ENCODE assay signal across 8 mouse cellular contexts in the genomic region with DNA sequence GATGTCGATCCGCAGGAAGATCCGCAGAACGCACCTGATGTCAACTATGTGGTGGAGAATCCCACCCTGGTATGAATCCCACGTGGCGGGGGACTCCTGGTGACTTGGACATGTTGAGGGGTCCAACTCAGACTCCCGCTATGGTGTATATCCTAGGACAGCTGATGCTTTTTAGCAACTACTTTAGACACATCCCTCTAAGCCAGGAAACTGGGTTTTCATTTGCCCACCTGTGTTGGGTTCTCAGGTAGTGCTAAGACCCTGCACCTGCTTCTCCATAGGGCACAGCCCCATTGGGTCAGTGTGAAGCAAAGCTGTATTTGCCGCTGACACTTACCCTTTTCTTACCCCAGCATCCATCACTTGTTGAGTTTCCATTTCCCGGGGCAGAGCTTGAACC. TPM values are rescaled to one million over a fixed set of nuclear protein-coding genes. Genes with fewer than 3 reads are reported as not detected.
DNase-seq lines count a peak whose midpoint lies in the region; ATAC-seq and TF ChIP-seq lines count a peak whose summit lies in the region.

No protein-coding gene starts in this region.

- DNase-seq in lung, postnatal 0 days (ENCODE audit: low spot score), result no peak
- DNase-seq in lung, postnatal 4 days, result no peak
- no peak for DNase-seq in forebrain, embryonic 11.5 days (ENCODE audit: low spot score)
- DNase-seq in limb, embryonic 10.5 days (ENCODE audit: low spot score), result no peak
- DNase-seq in layer of hippocampus, postnatal 36 days, result no peak
- DNase-seq in Muller cell, postnatal 12 days (ENCODE audit: inconsistent ontology term), result no peak

- WGBS in lung, postnatal 0 days, result 29% methylated on average over 9 of the region's 9 CpGs
- 40% methylated on average over 9 of the region's 9 CpGs for WGBS in forebrain, embryonic 11.5 days
- 35% methylated on average over 9 of the region's 9 CpGs for WGBS in limb, embryonic 10.5 days
- 35% methylated on average over 9 of the region's 9 CpGs for WGBS in neural tube, embryonic 15.5 days

- peak overlapping the region; percentile 84 for H3K9ac ChIP-seq in lung, postnatal 0 days (replicated peaks; ENCODE audit: low read depth)
- peak overlapping the region; percentile 91 for H3K9ac ChIP-seq in forebrain, embryonic 11.5 days (ENCODE audit: low read length)
- H3K9ac ChIP-seq in neural tube, embryonic 15.5 days (replicated peaks), result peak overlapping the region; percentile 98

- no peaks in the 10 kb centered on the region for H3K9me3 ChIP-seq in lung, postnatal 0 days (ENCODE audit: low read length)
- no peaks in the 10 kb centered on the region for H3K9me3 ChIP-seq in forebrain, embryonic 11.5 days (ENCODE audit: control insufficient read depth, low read length)
- H3K9me3 ChIP-seq in limb, embryonic 10.5 days (replicated peaks), result no peaks in the 10 kb centered on the region
- H3K9me3 ChIP-seq in neural tube, embryonic 15.5 days (replicated peaks), result no peaks in the 10 kb centered on the region

- peak overlapping the region; percentile 82; the same call in 1 of the 2 replicates for H3K27ac ChIP-seq in lung, postnatal 0 days (ENCODE audit: low read length)
- no peak overlapping the region for H3K27ac ChIP-seq in forebrain, embryonic 11.5 days (ENCODE audit: low read depth, low read length)
- peak overlapping the region; percentile 90; the same call in 1 of the 2 replicates for H3K27ac ChIP-seq in limb, embryonic 10.5 days
- peak overlapping the region; percentile 87; the same call in 1 of the 2 replicates for H3K27ac ChIP-seq in neural tube, embryonic 15.5 days (replicated peaks)

- H3K4me2 ChIP-seq in lung, postnatal 0 days (replicated peaks; ENCODE audit: low read depth, low read length), result peak overlapping the region; percentile 99
- peak overlapping the region; percentile 99 for H3K4me2 ChIP-seq in forebrain, embryonic 11.5 days (ENCODE audit: low read depth, low read length, severe bottlenecking)
- H3K4me2 ChIP-seq in neural tube, embryonic 15.5 days, result peak overlapping the region; percentile 98

- peak overlapping the region; percentile 80 for H3K4me3 ChIP-seq in lung, postnatal 0 days (ENCODE audit: low read depth, low read length)
- peak overlapping the region; percentile 99 for H3K4me3 ChIP-seq in forebrain, embryonic 11.5 days (ENCODE audit: low read depth, low read length)
- peak overlapping the region; percentile 98 for H3K4me3 ChIP-seq in limb, embryonic 10.5 days
- peak overlapping the region; percentile 97 for H3K4me3 ChIP-seq in neural tube, embryonic 15.5 days (replicated peaks)

- no peak for TF ChIP-seq CTCF in lung, postnatal 0 days (IDR thresholded peaks at IDR 0.05)

- TF ChIP-seq EP300 in lung, postnatal 0 days (IDR thresholded peaks at IDR 0.05), result no peak

- peaks cover 13% of the 10 kb centered on the region; the same call in 1 of the 2 replicates for H3K4me1 ChIP-seq in lung, postnatal 0 days (ENCODE audit: insufficient read depth, low read depth, low read length)
- peaks cover 6% of the 10 kb centered on the region for H3K4me1 ChIP-seq in forebrain, embryonic 11.5 days (replicated peaks; ENCODE audit: control insufficient read depth, insufficient read depth, low read length)
- H3K4me1 ChIP-seq in limb, embryonic 10.5 days, result peaks cover 26% of the 10 kb centered on the region
- H3K4me1 ChIP-seq in neural tube, embryonic 15.5 days, result peaks cover 29% of the 10 kb centered on the region

- ATAC-seq in lung, postnatal 0 days, result no peak
- no peak for ATAC-seq in forebrain, embryonic 11.5 days (replicated peaks; ENCODE audit: low FRiP score)
- no peak for ATAC-seq in neural tube, embryonic 15.5 days (ENCODE audit: low FRiP score)
- no peak for ATAC-seq in activated CD4-positive, CD25-positive, alpha-beta regulatory T cell, adult 4 months

- peaks cover 17% of the 10 kb centered on the region; the same call in 1 of the 2 replicates for H3K36me3 ChIP-seq in lung, postnatal 0 days (ENCODE audit: insufficient read depth, low read length)
- peaks cover 17% of the 10 kb centered on the region for H3K36me3 ChIP-seq in forebrain, embryonic 11.5 days (ENCODE audit: control insufficient read depth, insufficient read depth, low read length)
- peaks cover 67% of the 10 kb centered on the region for H3K36me3 ChIP-seq in limb, embryonic 10.5 days
- H3K36me3 ChIP-seq in neural tube, embryonic 15.5 days, result peaks cover 57% of the 10 kb centered on the region

- no peaks in the 10 kb centered on the region for H3K27me3 ChIP-seq in lung, postnatal 0 days (replicated peaks; ENCODE audit: insufficient read depth, low read length)
- no peaks in the 10 kb centered on the region; the same call in 1 of the 2 replicates for H3K27me3 ChIP-seq in forebrain, embryonic 11.5 days (ENCODE audit: control insufficient read depth, insufficient read depth, low read length)
- peaks cover 21% of the 10 kb centered on the region for H3K27me3 ChIP-seq in limb, embryonic 10.5 days (ENCODE audit: low read depth, poor library complexity, severe bottlenecking)
- no peaks in the 10 kb centered on the region for H3K27me3 ChIP-seq in neural tube, embryonic 15.5 days (replicated peaks)

RNA-seq across cellular contexts. Expression of a gene that starts 1.1 kb away (rescaled TPM):
- 121 and 131 TPM in 2 replicates for polyA plus RNA-seq in lung, postnatal 0 days (2015; fragmentation: Nextera tagmentation; extraction: Ambion mirVana)
- 271 and 304 TPM in 2 replicates for polyA plus RNA-seq in forebrain, embryonic 11.5 days (2014; fragmentation: Nextera tagmentation; extraction: Ambion mirVana)
- 269 and 270 TPM in 2 replicates for polyA plus RNA-seq in limb, embryonic 10.5 days (2016; fragmentation: Nextera tagmentation; extraction: Ambion mirVana)
- polyA plus RNA-seq in neural tube, embryonic 15.5 days (2015; fragmentation: Nextera tagmentation; extraction: Ambion mirVana), result 266 and 277 TPM in 2 replicates
- total RNA-seq in layer of hippocampus, postnatal 36 days (2021), result 100 to 1,000 TPM; 146 to 147 TPM
- 100 to 1,000 TPM; 118 to 137 TPM for polyA plus RNA-seq in activated CD4-positive, CD25-positive, alpha-beta regulatory T cell, adult 4 months (2017; shearing (Covaris generic))

RNA-seq across cellular contexts. Expression of a gene that starts 1.1 kb away (rescaled TPM):
- 22.5 and 26.4 TPM in 2 replicates for polyA plus RNA-seq in lung, postnatal 0 days (2015; fragmentation: Nextera tagmentation; extraction: Ambion mirVana)
- polyA plus RNA-seq in forebrain, embryonic 11.5 days (2014; fragmentation: Nextera tagmentation; extraction: Ambion mirVana), result 45.4 and 48.3 TPM in 2 replicates
- polyA plus RNA-seq in limb, embryonic 10.5 days (2016; fragmentation: Nextera tagmentation; extraction: Ambion mirVana), result 35.7 and 40.4 TPM in 2 replicates
- 123 and 136 TPM in 2 replicates for polyA plus RNA-seq in neural tube, embryonic 15.5 days (2015; fragmentation: Nextera tagmentation; extraction: Ambion mirVana)
- total RNA-seq in layer of hippocampus, postnatal 36 days (2021), result 10 to 100 TPM; 66.1 to 68.6 TPM
- 1 to 10 TPM; 3.5 to 4.9 TPM for polyA plus RNA-seq in activated CD4-positive, CD25-positive, alpha-beta regulatory T cell, adult 4 months (2017; shearing (Covaris generic))

RNA-seq across cellular contexts. Expression of a gene that starts 11.1 kb away (rescaled TPM):
- polyA plus RNA-seq in lung, postnatal 0 days (2015; fragmentation: Nextera tagmentation; extraction: Ambion mirVana), result 40.5 and 43.1 TPM in 2 replicates
- polyA plus RNA-seq in forebrain, embryonic 11.5 days (2014; fragmentation: Nextera tagmentation; extraction: Ambion mirVana), result 71.7 and 80.3 TPM in 2 replicates
- 122 and 136 TPM in 2 replicates for polyA plus RNA-seq in limb, embryonic 10.5 days (2016; fragmentation: Nextera tagmentation; extraction: Ambion mirVana)
- polyA plus RNA-seq in neural tube, embryonic 15.5 days (2015; fragmentation: Nextera tagmentation; extraction: Ambion mirVana), result 45.4 and 52.4 TPM in 2 replicates
- total RNA-seq in layer of hippocampus, postnatal 36 days (2021), result 10 to 100 TPM; 44.7 to 52.9 TPM
- 10 to 100 TPM; 30.9 to 31.9 TPM for polyA plus RNA-seq in activated CD4-positive, CD25-positive, alpha-beta regulatory T cell, adult 4 months (2017; shearing (Covaris generic))

RNA-seq across cellular contexts. Expression of a gene that starts 22.6 kb away (rescaled TPM):
- polyA plus RNA-seq in lung, postnatal 0 days (2015; fragmentation: Nextera tagmentation; extraction: Ambion mirVana), result 2.0 and 3.7 TPM in 2 replicates
- 7.6 and 8.3 TPM in 2 replicates for polyA plus RNA-seq in forebrain, embryonic 11.5 days (2014; fragmentation: Nextera tagmentation; extraction: Ambion mirVana)
- 9.3 and 20.0 TPM in 2 replicates for polyA plus RNA-seq in limb, embryonic 10.5 days (2016; fragmentation: Nextera tagmentation; extraction: Ambion mirVana)
- polyA plus RNA-seq in neural tube, embryonic 15.5 days (2015; fragmentation: Nextera tagmentation; extraction: Ambion mirVana), result 2.2 and 3.1 TPM in 2 replicates
- total RNA-seq in layer of hippocampus, postnatal 36 days (2021), result 10 to 100 TPM; 19.5 to 20.1 TPM
- polyA plus RNA-seq in activated CD4-positive, CD25-positive, alpha-beta regulatory T cell, adult 4 months (2017; shearing (Covaris generic)), result 10 to 100 TPM; 35.6 to 69.1 TPM

RNA-seq across cellular contexts. Expression of a gene that starts 39.2 kb away (rescaled TPM):
- polyA plus RNA-seq in lung, postnatal 0 days (2015; fragmentation: Nextera tagmentation; extraction: Ambion mirVana), result 54.7 and 63.8 TPM in 2 replicates
- 139 and 140 TPM in 2 replicates for polyA plus RNA-seq in forebrain, embryonic 11.5 days (2014; fragmentation: Nextera tagmentation; extraction: Ambion mirVana)
- polyA plus RNA-seq in limb, embryonic 10.5 days (2016; fragmentation: Nextera tagmentation; extraction: Ambion mirVana), result 125 and 139 TPM in 2 replicates
- polyA plus RNA-seq in neural tube, embryonic 15.5 days (2015; fragmentation: Nextera tagmentation; extraction: Ambion mirVana), result 67.9 and 71.0 TPM in 2 replicates
- total RNA-seq in layer of hippocampus, postnatal 36 days (2021), result 100 to 1,000 TPM; 173 to 191 TPM
- polyA plus RNA-seq in activated CD4-positive, CD25-positive, alpha-beta regulatory T cell, adult 4 months (2017; shearing (Covaris generic)), result 10 to 100 TPM; 28.8 to 40.3 TPM
